Mouse (Mus musculus) A20 (cell line): ENCODE measurements around the gene Rfc2.
"Not testable (repeated sequence)": the region's sequence is repeated elsewhere in the genome, so short reads cannot be mapped to it uniquely, and the experiment has no call there.

Source experiments
- DNase-seq: peaks from one replicate; pipeline ENCODE4 v3.0.0-alpha.2; 2011; ENCODE audit warnings: low read depth, low spot score

Gene Rfc2

GRCm38 (mm10) chr5:134646461-134646860 lies 65.3 kb downstream of the Rfc2 start:
- DNase-seq: no peak

DNA sequence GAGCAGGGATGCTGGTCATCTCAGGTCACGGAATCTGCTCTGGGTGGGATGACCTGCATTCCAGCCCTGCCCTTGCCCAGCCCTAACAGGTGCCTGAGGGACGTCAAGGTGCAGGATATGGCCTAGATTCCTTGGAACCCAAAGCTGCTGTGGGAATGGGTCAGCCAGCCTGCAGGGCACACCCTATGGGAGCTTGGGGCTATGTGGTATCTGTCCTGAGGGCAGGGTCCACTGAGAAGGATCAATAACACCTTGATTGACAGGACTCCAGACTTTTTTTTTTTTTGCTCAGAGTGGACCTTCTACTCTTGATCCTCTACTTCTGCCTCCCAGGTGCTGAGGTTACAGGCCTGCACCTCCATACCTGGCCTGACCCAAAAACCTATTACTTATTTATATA lies 66.2 kb downstream of the Rfc2 start:
- DNase-seq: no peak

DNA sequence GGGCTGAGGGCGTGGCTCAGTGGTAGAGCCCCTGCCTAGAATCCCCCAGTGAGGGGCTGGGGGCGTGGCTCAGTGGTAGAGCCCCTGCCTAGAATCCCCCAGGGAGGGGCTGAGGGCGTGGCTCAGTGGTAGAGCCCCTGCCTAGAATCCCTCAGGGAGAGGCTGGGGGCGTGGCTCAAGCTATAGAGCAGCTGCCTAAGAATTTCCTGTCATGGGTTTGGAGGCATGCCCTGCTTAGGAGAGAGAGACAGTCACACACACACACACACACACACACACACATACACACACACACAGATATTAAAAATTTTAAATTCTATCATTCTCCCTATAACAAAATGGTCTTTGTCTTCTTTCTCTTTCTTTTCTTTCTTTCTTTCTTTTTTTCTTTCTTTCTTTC lies 67.8 kb downstream of the Rfc2 start:
- DNase-seq: not testable (repeated sequence)

- DNase-seq: peak; percentile 66
Observed at GRCm38 (mm10) chr5:134650926-134651325, 69.8 kb downstream of the Rfc2 start.
